Mouse (Mus musculus): ENCODE measurements around the gene 4833427G06Rik.

GRCm38 (mm10) chr9:51041491-51041980 lies 60.3 kb downstream of the 4833427G06Rik start:
- TF ChIP-seq CTCF (IDR thresholded peaks at IDR 0.05; ENCODE audit: low read depth, low read length) (no peak), POLR2A (IDR thresholded peaks at IDR 0.05; ENCODE audit: insufficient read depth, low read length) (no peak)
